Mouse (Mus musculus) MEL (cell line): Measurements from ENCODE around the gene Pcgf2. TPM values are rescaled to one million over a fixed set of nuclear protein-coding genes. Genes with fewer than 3 reads are reported as not detected.
A peak's percentile ranks its signal among the peaks of the same experiment; 100 is the strongest.
"Not testable (repeated sequence)": the region's sequence is repeated elsewhere in the genome, so short reads cannot be mapped to it uniquely, and the experiment has no call there.

Experiments used
- DNase-seq: peaks from one replicate; pipeline ENCODE4 v3.0.0; 2011; ENCODE audit warnings: low read depth, low spot score
- H3K27ac ChIP-seq: 2 replicates; pipeline ENCODE4 v1.5.1; 2012; ENCODE audit warnings: low read depth, mild to moderate bottlenecking, control low read depth, low read length, moderate library complexity; ENCODE audit not compliant: control insufficient read depth
- H3K27me3 ChIP-seq, 2 experiments: fragments of 150-350 bp in 1 of 2; sonication (generic) in 1 of 2; 2 replicates each; pipeline ENCODE4 v1.6.1; 2012; ENCODE audit warnings: low read length in 2 of 2, mild to moderate bottlenecking in 2 of 2, improper control_type of control experiment in 1 of 2, moderate library complexity in 1 of 2; ENCODE audit not compliant: insufficient read depth in 2 of 2, control insufficient read depth in 1 of 2
- H3K36me3 ChIP-seq, 2 experiments: 2 replicates each; pipeline ENCODE4 v1.6.1; 2012 to 2014; ENCODE audit warnings: low read length in 2 of 2, improper control_type of control experiment in 1 of 2, inconsistent platforms in 1 of 2, mild to moderate bottlenecking in 1 of 2; ENCODE audit not compliant: insufficient read depth in 2 of 2, control insufficient read depth in 1 of 2
- H3K4me1 ChIP-seq, 2 experiments: fragments of 150-350 bp in 1 of 2; sonication (generic) in 1 of 2; 2 replicates each; pipeline ENCODE4 v1.6.1; 2012; ENCODE audit warnings: low read length in 2 of 2, improper control_type of control experiment in 1 of 2, mild to moderate bottlenecking in 1 of 2; ENCODE audit not compliant: insufficient read depth in 2 of 2, control insufficient read depth in 1 of 2
- H3K4me3 ChIP-seq, 2 experiments: fragments of 150-350 bp in 1 of 2; sonication (generic) in 1 of 2; 2 replicates each; pipeline ENCODE4 v1.5.1; 2012; ENCODE audit warnings: low read depth in 2 of 2, low read length in 2 of 2, mild to moderate bottlenecking in 2 of 2, moderate library complexity in 2 of 2, control low read depth in 1 of 2, improper control_type of control experiment in 1 of 2; ENCODE audit not compliant: control insufficient read depth in 1 of 2, insufficient read depth in 1 of 2
- H3K79me2 ChIP-seq: 2 replicates; pipeline ENCODE4 v1.6.1; 2012; ENCODE audit warnings: mild to moderate bottlenecking, low read length, moderate library complexity; ENCODE audit not compliant: control insufficient read depth, poor library complexity, insufficient read depth
- H3K9ac ChIP-seq: 2 replicates; pipeline ENCODE4 v1.6.1; 2012; ENCODE audit warnings: low read depth, mild to moderate bottlenecking, control low read depth, low read length, moderate library complexity; ENCODE audit not compliant: control insufficient read depth, poor library complexity, severe bottlenecking
- H3K9me3 ChIP-seq: fragments of 150-350 bp; sonication (generic); replicated peaks from 2 replicates; pipeline ENCODE4 v1.6.1; 2012; ENCODE audit warnings: mild to moderate bottlenecking, low read length, improper control_type of control experiment, moderate library complexity; ENCODE audit not compliant: insufficient read depth
- CHD2 ChIP-seq: IDR thresholded peaks from 2 replicates; pipeline ENCODE4 v1.6.1; 2011; ENCODE audit warnings: low read length, improper control_type of control experiment
- ELF1 ChIP-seq: IDR thresholded peaks from 2 replicates; pipeline ENCODE4 v1.6.1; 2014; ENCODE audit warnings: low read depth, mild to moderate bottlenecking, inconsistent platforms, low read length, improper control_type of control experiment, moderate library complexity
- EP300 ChIP-seq, 2 experiments: IDR thresholded peaks; 2 replicates each; pipeline ENCODE4 v1.6.1; 2011; ENCODE audit warnings: improper control_type of control experiment in 2 of 2, low read length in 2 of 2, low read depth in 1 of 2, mild to moderate bottlenecking in 1 of 2
- ETS1 ChIP-seq: IDR thresholded peaks from 2 replicates; pipeline ENCODE4 v1.6.1; 2012; ENCODE audit warnings: low read depth, mild to moderate bottlenecking, inconsistent platforms, low read length, improper control_type of control experiment, moderate library complexity
- KAT2A ChIP-seq: conservative IDR thresholded peaks from 2 replicates; pipeline ENCODE4 v1.6.1; 2012; ENCODE audit warnings: low read depth, low read length, improper control_type of control experiment, inconsistent platforms
- MAFK ChIP-seq: IDR thresholded peaks from 2 replicates; pipeline ENCODE4 v1.6.1; 2011; ENCODE audit warnings: low read depth, mild to moderate bottlenecking, low read length, improper control_type of control experiment, borderline replicate concordance
- MEF2A ChIP-seq: IDR thresholded peaks from 2 replicates; pipeline ENCODE4 v1.6.1; 2014; ENCODE audit warnings: low read depth, mild to moderate bottlenecking, inconsistent platforms, low read length, improper control_type of control experiment; ENCODE audit not compliant: poor library complexity, insufficient replicate concordance, severe bottlenecking; ENCODE audit errors: extremely low read depth
- MYC ChIP-seq: IDR thresholded peaks from 2 replicates; pipeline ENCODE4 v1.6.1; 2011; ENCODE audit warnings: low read depth, mild to moderate bottlenecking, low read length, improper control_type of control experiment, moderate library complexity
- NELFE ChIP-seq: IDR thresholded peaks from 2 replicates; pipeline ENCODE4 v1.6.1; 2011; ENCODE audit warnings: low read depth, low read length, improper control_type of control experiment
- POLR2A ChIP-seq, 2 experiments: IDR thresholded peaks; 2 replicates each; pipeline ENCODE4 v1.6.1; 2011 to 2012; ENCODE audit warnings: low read length in 2 of 2, mild to moderate bottlenecking in 2 of 2, control low read depth in 1 of 2, improper control_type of control experiment in 1 of 2, low read depth in 1 of 2, moderate library complexity in 1 of 2; ENCODE audit not compliant: control insufficient read depth in 1 of 2, insufficient read depth in 1 of 2, poor library complexity in 1 of 2
- POLR2AphosphoS2 ChIP-seq: IDR thresholded peaks from 2 replicates; pipeline ENCODE4 v1.6.1; 2011; ENCODE audit warnings: low read length, improper control_type of control experiment
- SMC3 ChIP-seq: IDR thresholded peaks from 2 replicates; pipeline ENCODE4 v1.6.1; 2011; ENCODE audit warnings: low read depth, low read length, improper control_type of control experiment
- TAL1 ChIP-seq: IDR thresholded peaks from 2 replicates; pipeline ENCODE4 v1.6.1; 2012; ENCODE audit warnings: mild to moderate bottlenecking, inconsistent platforms, low read length, moderate library complexity, mixed read lengths
- TBP ChIP-seq: IDR thresholded peaks from 2 replicates; pipeline ENCODE4 v1.8.0; 2011; ENCODE audit warnings: low read depth, low read length, improper control_type of control experiment
- TCF12 ChIP-seq: IDR thresholded peaks from 2 replicates; pipeline ENCODE4 v1.6.1; 2014; ENCODE audit warnings: low read depth, mild to moderate bottlenecking, inconsistent platforms, low read length, improper control_type of control experiment, moderate library complexity
- UBTF ChIP-seq: IDR thresholded peaks from 2 replicates; pipeline ENCODE4 v1.6.1; 2012; ENCODE audit warnings: low read depth, mild to moderate bottlenecking, inconsistent platforms, low read length, improper control_type of control experiment, moderate library complexity, borderline replicate concordance; ENCODE audit not compliant: insufficient read depth
- USF1 ChIP-seq: IDR thresholded peaks from 2 replicates; pipeline ENCODE4 v1.6.1; 2014; ENCODE audit warnings: low read depth, mild to moderate bottlenecking, inconsistent platforms, low read length, improper control_type of control experiment, moderate library complexity
- USF2 ChIP-seq, 2 experiments: IDR thresholded peaks; 2 replicates each; pipeline ENCODE4 v1.6.1; 2011 to 2012; ENCODE audit warnings: improper control_type of control experiment in 2 of 2, low read length in 2 of 2, borderline replicate concordance in 1 of 2, inconsistent platforms in 1 of 2, low read depth in 1 of 2, mild to moderate bottlenecking in 1 of 2; ENCODE audit not compliant: insufficient read depth in 1 of 2
- ZKSCAN1 ChIP-seq: IDR thresholded peaks from 2 replicates; pipeline ENCODE4 v1.6.1; 2012; ENCODE audit warnings: low read depth, mild to moderate bottlenecking, inconsistent platforms, low read length, improper control_type of control experiment, moderate library complexity
- polyA plus RNA-seq, 2 experiments: library from polyadenylated mRNA; stranded (reverse) in 1 of 2; unstranded in 1 of 2; fragments of >175 nt in 1 of 2; fragments of >200 nt in 1 of 2; gene quantifications; 2 replicates each; pipeline versions ENCODE4 v1.2.1 to v1.2.4; 2012; ENCODE audit warnings: low replicate concordance in 2 of 2, low read depth in 1 of 2; ENCODE audit not compliant: insufficient read length in 2 of 2, insufficient read depth in 1 of 2, missing spikeins in 1 of 2
- total RNA-seq: library from RNA; depleted of rRNA; stranded (reverse); fragments of 300-350 nt; gene quantifications from 2 replicates; pipeline ENCODE4 v1.2.3, GENCODE M21; 2012

The Pcgf2 gene
- total and polyA plus RNA-seq, 3 experiments, result 12.3 to 38.7 TPM; not detected in 1

GRCm38 (mm10) chr11:97654210-97654609 is 46.1 kb downstream of the Pcgf2 start:
- Histone ChIP-seq H3K4me3 (no peak overlapping the region), H3K27ac (no peak overlapping the region), H3K9ac (no peak overlapping the region), H3K36me3 (peaks cover 0 to 4% of the 10 kb centered on the region in 2 experiments; a peak in 2 of 4 replicates), H3K9me3 (no peaks in the 10 kb centered on the region), H3K4me1 (peaks cover 0 to 6% of the 10 kb centered on the region in 2 experiments; a peak in 2 of 4 replicates), H3K79me2 (no peaks in the 10 kb centered on the region), H3K27me3 (no peaks in the 10 kb centered on the region)
- DNase-seq, result no peak
- no peak for TF ChIP-seq POLR2AphosphoS2
- TF ChIP-seq TAL1, result no peak
- TF ChIP-seq USF1, result no peak
- TF ChIP-seq USF2 (IDR thresholded peaks at IDR 0.05; ENCODE audit: borderline replicate concordance in 1 of 2, insufficient read depth in 1 of 2, low read depth in 1 of 2, low read length in 2 of 2), result no peak
- no peak for TF ChIP-seq TCF12
- no peak for TF ChIP-seq NELFE
- TF ChIP-seq ZKSCAN1, result no peak
- no peak for TF ChIP-seq KAT2A
- no peak for TF ChIP-seq ETS1
- TF ChIP-seq MEF2A, result no peak
- no peak for TF ChIP-seq MAFK
- no peak for TF ChIP-seq MYC
- TF ChIP-seq ELF1, result no peak
- no peak for TF ChIP-seq EP300 (IDR thresholded peaks at IDR 0.05; ENCODE audit: low read depth in 1 of 2, low read length in 2 of 2)
- TF ChIP-seq SMC3, result no peak
- TF ChIP-seq UBTF, result no peak
- no peak for TF ChIP-seq CHD2

GRCm38 (mm10) chr11:97653376-97653775 is 46.9 kb downstream of the Pcgf2 start:
- H3K27me3 ChIP-seq, H3K9ac ChIP-seq, H3K79me2 ChIP-seq, H3K4me1 ChIP-seq, H3K27ac ChIP-seq, H3K36me3 ChIP-seq, H3K4me3 ChIP-seq, H3K9me3 ChIP-seq: not testable (repeated sequence)
- DNase-seq, result peak; percentile 69
- TF ChIP-seq POLR2A (IDR thresholded peaks at IDR 0.05; ENCODE audit: control insufficient read depth in 1 of 2, insufficient read depth in 1 of 2, low read depth in 1 of 2, low read length in 2 of 2, poor library complexity in 1 of 2) (peak in 1 of 2 experiments; percentile 45; a peak in 1 of 4 replicates), TBP (peak; percentile 92)
